Mouse (Mus musculus) CD8-positive naive resting alpha-beta T cell, adult 57 days (primary cell): ENCODE data around the gene Svbp. TPM values are rescaled to one million over a fixed set of nuclear protein-coding genes. Genes with fewer than 3 reads are reported as not detected.

Experiments used
- total RNA-seq: library from RNA; stranded (reverse); gene quantifications from one replicate; pipeline ENCODE4 v1.2.4, GENCODE M21; 2023

The Svbp gene
- 20.9 TPM for total RNA-seq

DNA sequence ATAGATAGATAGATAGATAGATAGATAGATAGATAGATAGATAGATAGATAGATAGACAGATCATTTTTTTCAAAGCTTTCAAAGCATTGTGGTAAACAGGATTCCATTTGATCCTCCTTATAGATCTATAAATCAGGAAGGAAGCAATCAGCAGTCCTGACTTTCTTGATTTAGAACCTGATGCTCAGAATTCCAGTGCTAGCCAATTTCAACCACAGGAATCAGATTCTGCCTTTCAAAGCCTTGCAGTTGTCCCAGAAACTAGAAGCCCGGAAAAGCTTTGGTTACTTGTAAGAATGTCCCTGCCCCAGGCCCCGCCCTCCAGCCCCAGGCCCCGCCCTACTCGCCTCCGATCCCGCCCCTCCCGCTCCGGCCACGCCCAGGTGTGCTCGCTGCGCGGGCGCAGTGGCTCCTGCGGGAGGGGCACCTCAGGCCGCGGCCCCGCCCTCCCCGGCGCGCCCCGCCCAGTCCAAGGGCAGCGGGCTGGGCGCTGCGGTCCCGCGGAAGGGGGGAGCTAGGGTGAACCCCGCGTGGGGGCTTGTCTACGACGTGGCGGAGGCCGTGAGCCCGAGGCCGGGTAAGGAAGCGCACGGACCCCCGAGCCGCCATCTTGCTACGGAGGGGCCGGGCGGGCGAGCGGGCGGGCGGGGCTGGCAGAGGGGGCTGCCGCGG, at the start of gene Svbp:
Gene Svbp (plus strand): TSS at position 398 of the 673 bp plus-strand sequence.

DNA sequence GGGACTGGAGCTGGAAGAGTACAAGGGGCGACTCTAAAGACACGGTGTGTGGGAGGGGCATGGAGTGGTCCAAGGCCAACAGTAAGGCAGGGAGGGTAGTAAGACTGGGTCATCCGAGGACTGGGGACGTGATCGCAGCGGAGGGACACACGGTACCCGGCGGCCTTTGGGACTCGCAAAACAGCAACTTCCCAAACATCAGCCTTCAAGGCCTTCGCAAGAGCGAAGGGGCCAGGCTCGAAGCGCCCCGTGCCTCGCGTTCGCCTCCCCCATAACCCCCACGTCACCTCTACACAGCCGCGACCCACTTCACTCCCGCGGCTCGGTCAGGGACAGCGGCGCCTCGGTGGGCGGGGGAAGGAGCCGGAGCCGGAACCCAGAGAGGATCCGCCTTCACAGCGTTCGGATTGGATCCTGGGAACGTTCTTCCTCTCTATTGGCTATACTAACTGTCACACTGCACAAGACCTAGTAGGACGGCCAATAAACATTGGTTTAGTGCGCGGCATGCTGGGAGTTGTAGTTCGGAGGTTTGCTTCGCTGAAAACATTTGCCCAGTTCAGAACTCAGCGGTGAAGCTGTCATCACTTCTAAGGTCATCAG, 21.2 kb upstream of the Svbp start, which contains the start of gene Zfp691:
Gene Zfp691 (minus strand): TSS at position 345 of the 603 bp plus-strand sequence.

DNA sequence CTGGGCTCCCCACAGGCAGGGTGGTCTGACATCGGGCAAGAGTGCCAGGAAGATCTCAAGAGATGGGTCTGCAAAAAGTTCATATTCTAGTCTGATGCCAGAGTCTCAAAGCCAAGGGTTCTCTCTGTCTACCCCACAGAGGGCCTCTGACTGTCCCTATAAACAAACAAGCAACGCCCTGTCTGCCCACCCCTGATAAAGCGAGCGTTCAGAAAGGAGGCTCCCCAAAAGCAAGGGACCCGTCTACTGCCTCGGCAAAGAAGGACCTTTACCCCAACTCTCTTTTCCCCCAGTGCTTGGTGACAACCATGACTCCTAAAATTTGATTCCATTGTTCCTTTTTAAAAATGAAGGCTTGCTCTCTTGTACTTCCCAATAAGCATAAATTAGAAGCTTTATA, 5.2 kb upstream of the Svbp start, which contains the start of gene Ermap:
Gene Ermap (minus strand): TSS at position 148 of the 400 bp plus-strand sequence.

DNA sequence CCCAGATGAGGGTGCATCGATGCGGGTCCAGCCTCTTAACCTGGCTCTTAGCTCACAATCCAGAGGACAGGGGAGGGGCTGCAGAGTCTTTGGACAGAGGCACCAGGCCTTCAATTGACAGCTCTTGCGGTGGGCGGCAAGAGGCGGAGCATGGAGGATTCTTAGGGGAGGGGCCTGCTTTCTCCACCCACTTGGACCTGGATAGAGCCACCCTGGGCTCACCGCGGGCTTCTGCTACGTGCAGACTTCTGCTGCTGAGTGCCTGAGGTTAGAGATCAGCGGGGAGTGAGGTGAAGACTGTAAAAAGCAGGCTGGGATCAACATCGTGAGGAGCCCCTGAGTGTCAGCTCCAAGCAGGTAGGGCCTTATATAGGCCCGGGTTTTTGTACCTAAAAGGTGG, 23.1 kb downstream of the Svbp start, which contains the start of gene Tmem269:
Gene Tmem269 (minus strand): TSS at position 49 of the 400 bp plus-strand sequence.

DNA sequence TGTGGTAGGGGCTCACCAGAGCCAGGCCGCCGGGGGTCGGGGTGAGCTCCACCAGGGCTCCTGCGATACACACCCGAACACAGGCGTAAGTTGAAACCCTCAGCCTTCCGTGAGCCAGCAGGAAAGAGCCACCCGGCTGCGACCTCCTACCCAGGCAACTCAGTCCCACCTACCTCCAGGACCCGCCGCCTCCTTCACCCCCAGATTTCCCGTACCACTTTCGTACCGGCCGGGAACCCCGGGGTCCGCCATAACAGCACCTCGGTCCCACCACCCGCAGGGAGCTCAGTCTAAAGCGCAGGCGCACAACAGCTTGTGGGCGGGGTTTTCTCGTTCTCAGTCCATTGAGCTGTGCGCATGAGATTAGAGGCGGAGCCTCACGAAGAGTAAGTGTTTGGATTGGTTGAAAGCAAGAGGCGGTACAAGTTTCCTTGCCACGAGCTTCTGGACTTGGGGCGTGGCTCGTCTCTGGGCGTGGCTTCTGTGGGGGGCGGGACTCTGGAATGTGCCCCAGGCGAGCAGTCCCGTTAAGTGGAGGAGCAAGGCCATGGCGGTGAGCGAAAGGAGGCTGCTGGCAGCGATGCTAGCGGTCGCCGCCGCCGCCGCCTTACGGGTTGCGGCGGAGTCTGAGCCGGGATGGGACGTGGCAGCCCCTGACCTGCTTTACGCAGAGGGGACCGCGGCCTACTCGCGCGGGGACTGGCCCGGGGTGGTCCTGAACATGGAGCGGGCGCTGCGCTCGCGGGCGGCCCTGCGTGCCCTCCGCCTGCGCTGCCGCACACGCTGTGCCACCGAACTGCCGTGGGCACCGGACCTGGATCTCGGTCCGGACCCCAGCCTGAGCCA, 37.5 kb downstream of the Svbp start, which contains the start of the genes AU022252 and P3h1:
Gene AU022252 (minus strand): TSS at position 303 of the 846 bp plus-strand sequence.
Gene P3h1 (plus strand): TSS at position 506 of the 846 bp plus-strand sequence.

Other genes with a start within 250 kb of the Svbp start
- gene Lao1, start 233.7 kb upstream of the Svbp start, total RNA-seq = not detected
- gene Slc2a1, start 86.6 kb upstream of the Svbp start, total RNA-seq = 37.1 TPM
- gene Zfp691, start 21.1 kb upstream of the Svbp start, total RNA-seq = 5.1 TPM
- 0.86 TPM for gene Ermap, start 5.3 kb upstream of the Svbp start, total RNA-seq
- not detected for gene Tmem269, start 22.9 kb downstream of the Svbp start, total RNA-seq
- gene AU022252, start 37.4 kb downstream of the Svbp start, total RNA-seq = 7.8 TPM
- gene P3h1, start 37.6 kb downstream of the Svbp start, total RNA-seq = 5.3 TPM
- not detected for gene Cldn19, start 60.1 kb downstream of the Svbp start, total RNA-seq
- gene Ybx1, start 99.3 kb downstream of the Svbp start, total RNA-seq = 331 TPM
- 27.8 TPM for gene Ppih, start 125.2 kb downstream of the Svbp start, total RNA-seq
- gene Ccdc30, start 220.2 kb downstream of the Svbp start, total RNA-seq = 6.2 TPM
- 10.3 TPM for gene Ppcs, start 227.1 kb downstream of the Svbp start, total RNA-seq
- not detected for gene Zmynd12, start 227.5 kb downstream of the Svbp start, total RNA-seq